Mouse (Mus musculus) gastrocnemius, adult 8-10 months (tissue): ENCODE measurements around the gene Gm20825. TPM values are rescaled to one million over a fixed set of nuclear protein-coding genes. Genes with fewer than 3 reads are reported as not detected.
"Not testable (repeated sequence)": the region's sequence is repeated elsewhere in the genome, so short reads cannot be mapped to it uniquely, and the experiment has no call there.

Source experiments
- DNase-seq, 2 experiments: peaks; one replicate each; pipeline ENCODE4 v3.0.0; 2022; ENCODE audit warnings: low spot score in 2 of 2
- total RNA-seq, 4 experiments: library from RNA; stranded (reverse); gene quantifications; 2 replicates each; pipeline ENCODE4 v1.2.4; 2022

Gene Gm20825
- total RNA-seq = not detected

GRCm38 (mm10) chrY:8071407-8071806 lies at the start of gene Gm20825:
TSS of gene Gm20825 (minus strand) at chrY:8071507.
- not testable (repeated sequence) for DNase-seq

Other genes starting within 250 kb of the Gm20825 start
- not detected for gene Gm29049, start 74.3 kb downstream of the Gm20825 start, total RNA-seq
- gene Gm20824, start 186.4 kb upstream of the Gm20825 start, total RNA-seq = not detected